Mouse (Mus musculus) ES-CJ7 (cell line): Measurements from ENCODE around the gene Gdi1.
"Not testable (repeated sequence)": the region's sequence is repeated elsewhere in the genome, so short reads cannot be mapped to it uniquely, and the experiment has no call there.

Source experiments
- DNase-seq: peaks from one replicate; pipeline ENCODE4 v3.0.0; 2011; ENCODE audit warnings: low read depth, low spot score

Gene Gdi1

GRCm38 (mm10) chrX:74329215-74329671 is 24.4 kb downstream of the Gdi1 start:
- no peak for DNase-seq

GRCm38 (mm10) chrX:74330166-74330930 is 25.6 kb downstream of the Gdi1 start:
- no peak for DNase-seq

DNA sequence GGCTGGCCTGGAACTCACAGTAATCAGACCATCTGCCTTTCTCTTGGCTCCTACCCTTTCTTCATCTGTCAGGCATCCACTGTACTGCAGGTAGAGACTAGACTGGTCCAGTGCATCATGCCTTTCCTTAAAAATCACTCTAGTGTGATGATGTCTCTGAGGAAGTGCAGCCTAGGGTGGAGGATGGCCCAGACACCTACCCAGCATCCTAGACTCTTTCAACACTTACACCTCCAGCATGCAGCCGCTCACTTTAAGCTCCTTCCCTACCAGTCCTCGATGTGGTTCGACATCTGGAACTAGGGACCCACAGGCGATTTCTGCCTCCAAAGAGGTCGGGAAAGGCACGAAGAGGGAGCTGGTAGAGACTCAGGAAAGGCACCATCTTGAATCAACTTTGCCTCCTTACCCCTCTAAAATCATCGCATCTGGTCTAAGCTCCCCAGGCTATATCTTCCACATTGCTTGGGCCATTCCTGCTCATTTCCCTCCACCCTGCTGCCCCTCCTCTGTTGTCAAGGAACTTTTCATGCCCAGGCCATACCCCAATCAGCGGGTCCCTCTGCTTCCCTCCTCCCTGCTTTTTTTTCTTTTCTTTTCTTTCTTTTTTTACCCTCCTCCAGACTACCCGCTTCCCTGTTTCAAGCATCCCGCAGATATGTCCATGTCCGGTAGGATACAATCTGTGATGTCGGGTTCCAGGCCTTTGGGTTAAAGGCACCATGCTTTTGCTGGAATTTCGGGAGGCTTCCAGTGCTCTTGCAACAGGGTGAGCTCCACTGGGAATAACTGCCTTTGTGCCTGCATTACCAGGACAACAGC is 48.1 kb downstream of the Gdi1 start:
- no peak for DNase-seq

DNA sequence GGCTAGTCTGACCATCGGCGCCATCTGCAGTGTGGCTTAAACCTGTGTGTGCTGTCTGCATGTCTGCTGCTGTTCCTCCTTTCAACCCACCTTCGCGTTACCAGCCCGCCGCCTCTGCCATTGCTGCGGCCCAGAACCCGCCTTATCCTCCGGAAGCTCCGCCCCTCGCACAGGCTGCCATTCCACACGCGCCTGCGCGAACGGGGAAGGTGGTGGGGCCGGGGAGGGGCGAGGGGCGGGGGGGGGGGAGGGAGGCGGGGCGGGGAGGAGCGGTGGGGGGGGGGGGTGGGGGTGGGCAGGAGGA is 48.6 kb downstream of the Gdi1 start, which contains the start of gene Lage3:
Gene Lage3, minus strand, starts transcription at position 152 of the 304 bp plus-strand sequence.
- peak; percentile 62 for DNase-seq

GRCm38 (mm10) chrX:74357069-74357468 is 52.3 kb downstream of the Gdi1 start:
- DNase-seq, result not testable (repeated sequence)

DNA sequence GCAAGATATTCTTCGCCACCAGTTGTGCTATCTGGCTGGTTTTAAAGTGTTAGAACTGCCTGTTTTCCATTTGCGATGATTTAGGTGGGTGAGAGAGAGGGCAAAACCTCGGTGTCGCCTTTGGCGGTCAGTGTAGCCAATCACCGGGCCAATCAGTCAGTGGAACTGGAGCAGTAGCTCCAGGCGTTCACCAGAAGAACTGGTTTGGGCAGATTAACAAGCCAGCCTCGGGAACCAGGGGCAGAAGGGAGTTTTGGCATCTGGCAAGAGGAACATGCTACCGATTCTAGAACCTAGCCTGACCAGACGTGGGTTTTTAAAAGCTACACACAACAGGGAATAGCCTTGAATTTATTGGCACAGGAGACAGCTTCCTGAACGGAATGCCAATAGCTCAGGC is 54.4 kb downstream of the Gdi1 start:
- no peak for DNase-seq
